Mouse (Mus musculus): ENCODE measurements around the gene Dpy19l3. TPM values are rescaled to one million over a fixed set of nuclear protein-coding genes. Genes with fewer than 3 reads are reported as not detected.
A peak's percentile ranks its signal among the peaks of the same experiment; 100 is the strongest.

The Dpy19l3 gene
- polyA plus RNA-seq, 2 experiments: 2.1 to 7.3 TPM

- no peak overlapping the region for H3K4me3 ChIP-seq (ENCODE audit: insufficient read depth in 1 of 2, low read depth in 2 of 2, low read length in 2 of 2)
- no peaks in the 10 kb centered on the region for H3K36me3 ChIP-seq (replicated peaks; ENCODE audit: control insufficient read depth, insufficient read depth, low read depth)
- H3K9me3 ChIP-seq (ENCODE audit: control insufficient read depth, low read length): no peaks in the 10 kb centered on the region
- ATAC-seq (ENCODE audit: insufficient read depth): no peak
- WGBS (ENCODE audit: insufficient replicate concordance): 63% methylated on average over 10 of the region's 10 CpGs
- H3K27me3 ChIP-seq (ENCODE audit: control insufficient read depth, insufficient read depth, low read length): no peaks in the 10 kb centered on the region
- H3K4me2 ChIP-seq (ENCODE audit: low read depth): no peak overlapping the region
- TF ChIP-seq EP300 (IDR thresholded peaks at IDR 0.05; ENCODE audit: low read depth) (no peak), CTCF (IDR thresholded peaks at IDR 0.05; ENCODE audit: low read depth) (peak; percentile 35; the same call in 1 of the 2 replicates)
- no peak overlapping the region for H3K9ac ChIP-seq (replicated peaks)
- no peak for DNase-seq (ENCODE audit: low read depth in 3 of 3, low spot score in 3 of 3)
- peaks cover 13 to 14% of the 10 kb centered on the region in 2 experiments for H3K4me1 ChIP-seq (replicated peaks; ENCODE audit: control insufficient read depth in 2 of 2, insufficient read depth in 2 of 2, low read length in 1 of 2)
- no peak overlapping the region for H3K27ac ChIP-seq
These were observed 102.5 kb downstream of the Dpy19l3 start for GRCm38 (mm10) chr7:35651583-35652270.

- DNase-seq (ENCODE audit: low read depth in 3 of 3, low spot score in 3 of 3): no peak
- H3K9ac ChIP-seq (replicated peaks): no peak overlapping the region
- TF ChIP-seq EP300 (IDR thresholded peaks at IDR 0.05; ENCODE audit: low read depth): no peak
- no peak for TF ChIP-seq CTCF (IDR thresholded peaks at IDR 0.05; ENCODE audit: low read depth)
- no peak overlapping the region for H3K27ac ChIP-seq
- no peak overlapping the region for H3K4me3 ChIP-seq (ENCODE audit: insufficient read depth in 1 of 2, low read depth in 2 of 2, low read length in 2 of 2)
- ATAC-seq (ENCODE audit: insufficient read depth): no peak
- WGBS (ENCODE audit: insufficient replicate concordance): 68% methylated on average over 11 of the region's 11 CpGs
- H3K9me3 ChIP-seq (ENCODE audit: control insufficient read depth, low read length): no peaks in the 10 kb centered on the region
- H3K4me1 ChIP-seq (replicated peaks; ENCODE audit: control insufficient read depth in 2 of 2, insufficient read depth in 2 of 2, low read length in 1 of 2): peaks cover 13 to 14% of the 10 kb centered on the region in 2 experiments
- H3K36me3 ChIP-seq (replicated peaks; ENCODE audit: control insufficient read depth, insufficient read depth, low read depth): no peaks in the 10 kb centered on the region
- H3K27me3 ChIP-seq (ENCODE audit: control insufficient read depth, insufficient read depth, low read length): no peaks in the 10 kb centered on the region
- H3K4me2 ChIP-seq (ENCODE audit: low read depth): no peak overlapping the region
These were observed 103.4 kb downstream of the Dpy19l3 start for GRCm38 (mm10) chr7:35650716-35651410.

GRCm38 (mm10) chr7:35649071-35649470 is 105.2 kb downstream of the Dpy19l3 start:
- H3K9ac ChIP-seq (replicated peaks): no peak overlapping the region
- TF ChIP-seq EP300 (IDR thresholded peaks at IDR 0.05; ENCODE audit: low read depth) (no peak), CTCF (IDR thresholded peaks at IDR 0.05; ENCODE audit: low read depth) (no peak)
- H3K4me1 ChIP-seq (replicated peaks; ENCODE audit: control insufficient read depth in 2 of 2, insufficient read depth in 2 of 2, low read length in 1 of 2): peaks cover 13 to 14% of the 10 kb centered on the region in 2 experiments
- ATAC-seq (ENCODE audit: insufficient read depth) (peak; percentile 54), DNase-seq (ENCODE audit: low read depth in 3 of 3, low spot score in 3 of 3) (peak; percentile 58 to 69 (median 60))
- H3K27me3 ChIP-seq (ENCODE audit: control insufficient read depth, insufficient read depth, low read length): no peaks in the 10 kb centered on the region
- no peak overlapping the region for H3K4me2 ChIP-seq (ENCODE audit: low read depth)
- WGBS (ENCODE audit: insufficient replicate concordance): 30% methylated on average over 3 of the region's 3 CpGs
- H3K4me3 ChIP-seq (ENCODE audit: insufficient read depth in 1 of 2, low read depth in 2 of 2, low read length in 2 of 2): no peak overlapping the region
- H3K36me3 ChIP-seq (replicated peaks; ENCODE audit: control insufficient read depth, insufficient read depth, low read depth): peaks cover under 1% of the 10 kb centered on the region
- H3K27ac ChIP-seq: no peak overlapping the region
- H3K9me3 ChIP-seq (ENCODE audit: control insufficient read depth, low read length): no peaks in the 10 kb centered on the region

- Histone ChIP-seq H3K9ac (replicated peaks) (no peak overlapping the region), H3K4me3 (ENCODE audit: insufficient read depth in 1 of 2, low read depth in 2 of 2, low read length in 2 of 2) (no peak overlapping the region), H3K9me3 (ENCODE audit: control insufficient read depth, low read length) (no peaks in the 10 kb centered on the region), H3K4me1 (replicated peaks; ENCODE audit: control insufficient read depth in 2 of 2, insufficient read depth in 2 of 2, low read length in 1 of 2) (peaks cover 13 to 14% of the 10 kb centered on the region in 2 experiments), H3K4me2 (ENCODE audit: low read depth) (peak overlapping the region; percentile 18), H3K27me3 (ENCODE audit: control insufficient read depth, insufficient read depth, low read length) (no peaks in the 10 kb centered on the region), H3K36me3 (replicated peaks; ENCODE audit: control insufficient read depth, insufficient read depth, low read depth) (peaks cover 3% of the 10 kb centered on the region), H3K27ac (no peak overlapping the region)
- ATAC-seq (ENCODE audit: insufficient read depth) (no peak), DNase-seq (ENCODE audit: low read depth in 3 of 3, low spot score in 3 of 3) (no peak)
- WGBS (ENCODE audit: insufficient replicate concordance): 57% methylated on average over 9 of the region's 9 CpGs
- TF ChIP-seq CTCF (IDR thresholded peaks at IDR 0.05; ENCODE audit: low read depth) (no peak), EP300 (IDR thresholded peaks at IDR 0.05; ENCODE audit: low read depth) (no peak)
These were observed 105.8 kb downstream of the Dpy19l3 start for GRCm38 (mm10) chr7:35648239-35649069.

All from liver, embryonic 14.5 days (tissue).